Mouse (Mus musculus): ENCODE data around the gene Ubn2. TPM values are rescaled to one million over a fixed set of nuclear protein-coding genes. Genes with fewer than 3 reads are reported as not detected.
"Not testable (repeated sequence)": the region's sequence is repeated elsewhere in the genome, so short reads cannot be mapped to it uniquely, and the experiment has no call there.

Ubn2 gene
- total RNA-seq (2021) = 10 to 100 TPM; 44.6 to 45.8 TPM
- long read RNA-seq, full-length matches to known transcripts = 3 of 12 reads
- long read RNA-seq, partial matches to known transcripts = 0 of 12 reads
- long read RNA-seq, other reads (novel, unspliced or antisense) = 9 of 12 reads

- DNase-seq (ENCODE audit: low spot score in 2 of 2) = peak; percentile 98 to 99
These were observed at the start of gene Ubn2 for GRCm38 (mm10) chr6:38433261-38434033. Ubn2 (plus strand) TSS chr6:38433950.

GRCm38 (mm10) chr6:38389671-38390070 is 44.1 kb upstream of the Ubn2 start:
- peak; percentile 67 to 85 for DNase-seq (ENCODE audit: low spot score in 2 of 2)

- DNase-seq (ENCODE audit: low spot score in 2 of 2) = not testable (repeated sequence)
These were observed 1.3 kb upstream of the Ubn2 start for GRCm38 (mm10) chr6:38432457-38432856.

- DNase-seq (ENCODE audit: low spot score in 2 of 2) = peak; percentile 30 to 53
These were observed 589 bp downstream of the Ubn2 start for GRCm38 (mm10) chr6:38434055-38435023.

- DNase-seq (ENCODE audit: low spot score in 2 of 2) = no peak
These were observed 10.1 kb downstream of the Ubn2 start for GRCm38 (mm10) chr6:38443842-38444241.

- no peak for DNase-seq (ENCODE audit: low spot score in 2 of 2)
These were observed 14.5 kb downstream of the Ubn2 start for GRCm38 (mm10) chr6:38448295-38448694.

- DNase-seq (ENCODE audit: low spot score in 2 of 2) = no peak
These were observed 19.3 kb downstream of the Ubn2 start for GRCm38 (mm10) chr6:38453049-38453448.

GRCm38 (mm10) chr6:38456425-38456824 is 22.7 kb downstream of the Ubn2 start:
- not testable (repeated sequence) for DNase-seq (ENCODE audit: low spot score in 2 of 2)

- no peak for DNase-seq (ENCODE audit: low spot score in 2 of 2)
These were observed 24.3 kb downstream of the Ubn2 start for GRCm38 (mm10) chr6:38458075-38458474.

- DNase-seq (ENCODE audit: low spot score in 2 of 2) = no peak
These were observed 35.8 kb downstream of the Ubn2 start for GRCm38 (mm10) chr6:38469591-38469990.

- no peak for DNase-seq (ENCODE audit: low spot score in 2 of 2)
These were observed 48.1 kb downstream of the Ubn2 start for GRCm38 (mm10) chr6:38481694-38482371.

- peak in 1 of 2 experiments; percentile 26 for DNase-seq (ENCODE audit: low spot score in 2 of 2)
These were observed 58.8 kb downstream of the Ubn2 start for GRCm38 (mm10) chr6:38492550-38492949.

- no peak for DNase-seq (ENCODE audit: low spot score in 2 of 2)
These were observed 61.9 kb downstream of the Ubn2 start for GRCm38 (mm10) chr6:38495641-38496040.

GRCm38 (mm10) chr6:38512096-38512495 is 78.3 kb downstream of the Ubn2 start:
- no peak for DNase-seq (ENCODE audit: low spot score in 2 of 2)

- DNase-seq (ENCODE audit: low spot score in 2 of 2) = no peak
These were observed 79.1 kb downstream of the Ubn2 start for GRCm38 (mm10) chr6:38512830-38513229.

GRCm38 (mm10) chr6:38515201-38515600 is 81.5 kb downstream of the Ubn2 start:
- DNase-seq (ENCODE audit: low spot score in 2 of 2) = no peak

GRCm38 (mm10) chr6:38523851-38524250 is 90.1 kb downstream of the Ubn2 start:
- DNase-seq (ENCODE audit: low spot score in 2 of 2) = no peak

- peak in 1 of 2 experiments; percentile 27 for DNase-seq (ENCODE audit: low spot score in 2 of 2)
These were observed 97.6 kb downstream of the Ubn2 start for GRCm38 (mm10) chr6:38531211-38531820.

GRCm38 (mm10) chr6:38532500-38533420 is 99.0 kb downstream of the Ubn2 start:
- DNase-seq (ENCODE audit: low spot score in 2 of 2) = peak in 1 of 2 experiments; percentile 45

All from layer of hippocampus, adult 18-20 months (tissue).